Mouse (Mus musculus) adrenal gland, postnatal 36 days (tissue): Measurements from ENCODE around the gene Hsd17b12. TPM values are rescaled to one million over a fixed set of nuclear protein-coding genes. Genes with fewer than 3 reads are reported as not detected.

Source experiments
- DNase-seq, 2 experiments: peaks; one replicate each; pipeline ENCODE4 v3.0.0; 2021; ENCODE audit warnings: mixed read lengths in 1 of 2
- long read RNA-seq, 2 experiments: library from polyadenylated mRNA; stranded (forward); transcript quantifications; one replicate each; pipeline ENCODE4 v2.0.0; 2021; ENCODE audit warnings: borderline sequencing depth in 2 of 2
- total RNA-seq, 2 experiments: library from RNA; stranded (reverse); gene quantifications; 2 replicates each; pipeline ENCODE4 v1.2.3; 2021

Gene Hsd17b12
- 100 to 1,000 TPM; 193 to 206 TPM for total RNA-seq
- long read RNA-seq, experiment 1, transcript Hsd17b12-201 (11 exons, 1,902 nt) = major isoform, 137 of 172 reads
- long read RNA-seq, experiment 1, partial matches to known transcripts = 8 of 172 reads
- long read RNA-seq, experiment 1, other reads (novel, unspliced or antisense) = 27 of 172 reads
- long read RNA-seq, experiment 2, transcript Hsd17b12-201 (11 exons, 1,902 nt) = major isoform, 48 of 61 reads
- long read RNA-seq, experiment 2, partial matches to known transcripts = 4 of 61 reads
- long read RNA-seq, experiment 2, other reads (novel, unspliced or antisense) = 9 of 61 reads

- peak; percentile 98 to 99 for DNase-seq
Measured at GRCm38 (mm10) chr2:94157592-94158519, at the start of gene Hsd17b12. Gene Hsd17b12, minus strand, starts transcription at chr2:94157964.

- DNase-seq = no peak
Measured at GRCm38 (mm10) chr2:94184906-94185305, 27.1 kb upstream of the Hsd17b12 start.

- DNase-seq = no peak
Measured at GRCm38 (mm10) chr2:94184142-94184541, 26.4 kb upstream of the Hsd17b12 start.

- no peak for DNase-seq
Measured at GRCm38 (mm10) chr2:94179030-94179407, 21.3 kb upstream of the Hsd17b12 start.

GRCm38 (mm10) chr2:94178321-94179029 lies 20.7 kb upstream of the Hsd17b12 start:
- DNase-seq = peak; percentile 90 to 92

- no peak for DNase-seq
Measured at GRCm38 (mm10) chr2:94177294-94177693, 19.5 kb upstream of the Hsd17b12 start.

- DNase-seq = no peak
Measured at GRCm38 (mm10) chr2:94176381-94176780, 18.6 kb upstream of the Hsd17b12 start.

GRCm38 (mm10) chr2:94173549-94173948 lies 15.8 kb upstream of the Hsd17b12 start:
- peak; percentile 33 to 37 for DNase-seq

- DNase-seq = no peak
Measured at GRCm38 (mm10) chr2:94163207-94163606, 5.4 kb upstream of the Hsd17b12 start.

- DNase-seq = no peak
Measured at GRCm38 (mm10) chr2:94162141-94162540, 4.4 kb upstream of the Hsd17b12 start.

- no peak for DNase-seq
Measured at GRCm38 (mm10) chr2:94158520-94158884, 738 bp upstream of the Hsd17b12 start.

- no peak for DNase-seq
Measured at GRCm38 (mm10) chr2:94157051-94157450, 713 bp downstream of the Hsd17b12 start.

- DNase-seq = peak in 1 of 2 experiments; percentile 16
Measured at GRCm38 (mm10) chr2:94145146-94145542, 12.6 kb downstream of the Hsd17b12 start.

GRCm38 (mm10) chr2:94144520-94145145 lies 13.1 kb downstream of the Hsd17b12 start:
- DNase-seq = no peak

- DNase-seq = no peak
Measured at GRCm38 (mm10) chr2:94141293-94141692, 16.5 kb downstream of the Hsd17b12 start.

GRCm38 (mm10) chr2:94138469-94139390 lies 19.0 kb downstream of the Hsd17b12 start:
- DNase-seq = no peak

GRCm38 (mm10) chr2:94136837-94137236 lies 20.9 kb downstream of the Hsd17b12 start:
- no peak for DNase-seq

GRCm38 (mm10) chr2:94128496-94128895 lies 29.3 kb downstream of the Hsd17b12 start:
- DNase-seq = no peak

- no peak for DNase-seq
Measured at GRCm38 (mm10) chr2:94122182-94123041, 35.4 kb downstream of the Hsd17b12 start.

- DNase-seq = no peak
Measured at GRCm38 (mm10) chr2:94103758-94104157, 54.0 kb downstream of the Hsd17b12 start.
